Mouse (Mus musculus) Patski (cell line): ENCODE data around the gene Magi1. TPM values are rescaled to one million over a fixed set of nuclear protein-coding genes. Genes with fewer than 3 reads are reported as not detected.

Experiments used
- ATAC-seq: fragments of 100-300 bp; one replicate; pipeline ENCODE4 v1.8.0; 2021
- CTCF ChIA-PET: fragments of 350-600 bp; sonication (Branson Sonifier 250); formaldehyde crosslinking; loops from one replicate; lab custom pipeline; 2022; ENCODE audit warnings: inconsistent platforms; lab: Charles Lee
- POLR2A ChIA-PET: fragments of 350-600 bp; sonication (Branson Sonifier 250); formaldehyde crosslinking; loops from one replicate; lab custom pipeline; 2022; ENCODE audit warnings: antibody characterized with exemption, inconsistent platforms; lab: Charles Lee
- DNase-seq: peaks from one replicate; pipeline ENCODE4 v3.0.0-alpha.2; 2011; ENCODE audit warnings: low read depth, low spot score
- H3K27me3 ChIP-seq: fragments of 371-371 bp; one replicate; pipeline ENCODE4 v1.5.1; 2021
- CTCF ChIP-seq: fragments of 100-300 bp; IDR thresholded peaks from one replicate; pipeline ENCODE4 v1.5.1; 2021
- in situ Hi-C: fragments of 300-500 bp; cut with MboI; formaldehyde crosslinking; loops from 3 replicates; pipeline ENCODE4 v1.11.1; 2018; ENCODE audit warnings: low pct_unique_long_range_greater_than_20kb, mixed read lengths
- polyA plus RNA-seq: library from polyadenylated mRNA; unstranded; gene quantifications from one replicate; pipeline ENCODE4 v1.2.3, GENCODE M21; 2021

Magi1 gene
- polyA plus RNA-seq, 1 experiment from 2014 or later: 24.3 TPM

DNA sequence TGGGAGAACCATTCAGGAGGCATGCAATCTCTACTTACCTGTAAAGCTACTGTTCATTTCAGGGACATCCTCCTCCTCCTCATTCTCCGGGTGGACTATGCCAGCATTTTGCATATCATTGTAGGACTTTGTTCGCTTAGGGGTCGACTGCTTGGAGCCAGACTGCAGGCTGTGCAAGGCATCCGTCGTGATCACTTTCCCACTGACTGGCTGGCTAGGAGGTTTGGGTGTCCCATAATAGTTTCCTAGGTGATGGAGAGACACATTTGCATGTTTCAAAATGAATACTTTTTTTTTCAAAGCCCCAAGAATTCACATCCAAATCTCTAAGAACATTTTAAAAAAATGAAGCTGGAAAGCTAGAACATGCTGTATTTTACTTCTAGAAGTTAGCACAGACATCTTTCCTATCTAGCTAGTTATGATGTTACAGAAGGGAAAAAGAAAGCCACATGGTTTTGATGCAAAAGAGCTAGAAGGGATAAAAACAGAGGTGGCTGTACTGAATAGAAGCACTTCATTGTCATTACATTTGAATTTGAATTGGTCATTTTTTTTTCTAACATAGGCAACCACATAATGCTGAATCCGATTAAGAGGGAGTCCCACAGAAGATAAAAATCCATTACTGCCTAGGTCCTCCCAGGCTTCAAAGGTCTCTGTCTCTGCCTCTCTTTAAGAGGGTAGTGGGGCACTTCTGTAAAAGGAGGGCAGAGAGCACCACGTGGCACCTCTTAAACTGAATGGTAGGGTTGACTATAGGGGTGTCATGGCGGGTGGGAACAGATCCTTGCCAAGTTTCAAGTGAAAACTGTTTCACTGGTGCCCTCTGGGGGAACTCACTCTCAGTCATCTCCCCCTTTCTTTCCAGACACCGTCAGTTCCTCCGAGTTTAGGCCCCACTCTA is 491.2 kb downstream of the Magi1 start:
- POLR2A ChIA-PET: no interaction called here
- ATAC-seq: no peak
- in situ Hi-C loops: no loop called here

DNA sequence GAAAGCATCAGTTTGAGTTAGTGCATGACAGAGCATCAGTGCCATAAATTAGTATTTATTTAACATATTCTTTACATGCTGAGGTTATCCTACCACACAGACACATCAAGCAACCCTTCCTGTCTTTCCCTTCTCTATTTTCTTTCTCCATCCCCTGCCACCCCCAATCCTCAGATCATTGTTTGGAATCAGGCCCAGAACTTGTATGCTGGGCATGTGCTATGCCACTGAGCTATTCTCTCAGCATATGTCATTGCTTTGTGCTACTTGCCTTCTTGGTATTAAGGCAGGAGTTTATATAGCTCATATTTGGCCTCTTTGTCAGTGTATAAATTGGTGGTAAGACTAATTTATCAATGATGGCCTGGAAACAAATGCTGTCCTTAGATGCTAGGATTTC is 494.0 kb downstream of the Magi1 start:
- CTCF ChIA-PET: no interaction called here
- ATAC-seq: no peak
- in situ Hi-C loops: no loop called here
- DNase-seq: no peak
- POLR2A ChIA-PET: no interaction called here
- TF ChIP-seq CTCF: no peak
- H3K27me3 ChIP-seq: no peaks in the 10 kb centered on the region

More for the DNA sequence above, 491.2 kb downstream of the Magi1 start:
- CTCF ChIA-PET: no interaction called here
- no peaks in the 10 kb centered on the region for H3K27me3 ChIP-seq
- no peak for TF ChIP-seq CTCF
- DNase-seq: no peak

DNA sequence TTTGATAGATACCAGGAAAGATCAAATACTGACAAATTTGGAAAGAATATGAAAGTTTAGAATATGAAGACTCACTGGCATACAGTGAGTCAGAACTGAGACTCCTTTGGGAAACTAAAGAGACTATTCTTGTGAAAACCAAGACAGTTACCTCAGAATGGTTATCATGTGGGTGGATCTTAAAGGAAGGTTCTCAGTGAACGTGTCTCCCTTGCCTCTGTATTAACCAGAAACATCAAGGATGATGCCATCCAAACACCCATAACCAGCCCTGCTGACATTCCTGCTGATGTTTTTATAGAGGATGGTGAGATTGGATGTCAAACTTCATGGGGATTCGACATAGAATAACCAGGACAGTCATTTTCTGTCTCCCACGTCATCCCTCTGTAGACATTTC is 496.7 kb downstream of the Magi1 start:
- no peak for DNase-seq
- H3K27me3 ChIP-seq: no peaks in the 10 kb centered on the region
- no peak for TF ChIP-seq CTCF
- in situ Hi-C loops: no loop called here
- ATAC-seq: no peak
- CTCF ChIA-PET: no interaction called here
- POLR2A ChIA-PET: no interaction called here

DNA sequence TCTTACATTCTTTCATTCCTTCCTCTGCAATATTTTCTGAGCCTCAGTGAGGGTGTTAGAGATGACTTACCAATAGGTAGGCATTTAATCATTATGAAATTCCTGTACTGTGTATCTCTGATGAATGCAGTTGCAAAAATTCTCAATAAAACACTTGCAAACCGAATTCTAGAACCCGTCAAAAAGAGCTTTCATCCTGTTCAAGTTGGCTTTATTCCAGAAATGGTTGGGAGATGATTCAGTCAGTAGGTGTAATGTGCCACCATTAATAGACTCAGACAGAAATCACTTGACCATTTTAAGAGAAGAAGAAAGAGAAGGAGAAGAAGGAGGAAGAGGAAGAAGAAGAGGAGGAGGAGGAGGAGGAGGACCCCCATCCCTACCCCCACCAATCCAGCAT is 497.5 kb downstream of the Magi1 start:
- DNase-seq: peak; percentile 44
- TF ChIP-seq CTCF: no peak
- POLR2A ChIA-PET: interaction anchor here (0.6 kb wide), 1 partner anchor 116 kb away, joined by 3 read pairs; no protein-coding TSS in a partner anchor
- ATAC-seq: peak; percentile 31
- in situ Hi-C loops: no loop called here
- H3K27me3 ChIP-seq: no peaks in the 10 kb centered on the region
- CTCF ChIA-PET: interaction anchor here (0.7 kb wide), 1 partner anchor 17 kb away, joined by 3 read pairs; no protein-coding TSS in a partner anchor

DNA sequence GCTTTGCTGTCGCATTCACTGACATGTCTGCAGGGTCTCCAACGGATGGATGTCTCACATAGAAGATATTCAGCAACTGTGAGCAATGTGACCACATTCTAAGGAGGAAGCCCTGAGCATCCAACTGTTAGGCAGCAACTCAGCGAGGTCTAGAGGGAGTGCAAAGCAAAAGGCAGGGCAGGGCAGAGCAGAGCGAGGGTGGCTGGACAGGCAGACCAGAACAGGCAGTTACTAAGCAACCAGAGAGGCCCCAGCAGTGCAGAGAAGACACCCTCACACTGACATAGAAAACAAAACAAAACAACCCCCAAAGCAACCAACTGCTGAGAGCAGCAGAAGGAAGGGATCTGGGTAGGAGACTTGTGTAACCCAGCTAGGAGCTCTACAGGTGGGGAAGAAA is 512.6 kb downstream of the Magi1 start:
- CTCF ChIA-PET: no interaction called here
- POLR2A ChIA-PET: no interaction called here
- no peak for TF ChIP-seq CTCF
- H3K27me3 ChIP-seq: no peaks in the 10 kb centered on the region
- no peak for DNase-seq
- ATAC-seq: no peak
- in situ Hi-C loops: loop anchor here (25.0 kb wide), 1 partner anchor 691 kb away; no protein-coding TSS in a partner anchor

DNA sequence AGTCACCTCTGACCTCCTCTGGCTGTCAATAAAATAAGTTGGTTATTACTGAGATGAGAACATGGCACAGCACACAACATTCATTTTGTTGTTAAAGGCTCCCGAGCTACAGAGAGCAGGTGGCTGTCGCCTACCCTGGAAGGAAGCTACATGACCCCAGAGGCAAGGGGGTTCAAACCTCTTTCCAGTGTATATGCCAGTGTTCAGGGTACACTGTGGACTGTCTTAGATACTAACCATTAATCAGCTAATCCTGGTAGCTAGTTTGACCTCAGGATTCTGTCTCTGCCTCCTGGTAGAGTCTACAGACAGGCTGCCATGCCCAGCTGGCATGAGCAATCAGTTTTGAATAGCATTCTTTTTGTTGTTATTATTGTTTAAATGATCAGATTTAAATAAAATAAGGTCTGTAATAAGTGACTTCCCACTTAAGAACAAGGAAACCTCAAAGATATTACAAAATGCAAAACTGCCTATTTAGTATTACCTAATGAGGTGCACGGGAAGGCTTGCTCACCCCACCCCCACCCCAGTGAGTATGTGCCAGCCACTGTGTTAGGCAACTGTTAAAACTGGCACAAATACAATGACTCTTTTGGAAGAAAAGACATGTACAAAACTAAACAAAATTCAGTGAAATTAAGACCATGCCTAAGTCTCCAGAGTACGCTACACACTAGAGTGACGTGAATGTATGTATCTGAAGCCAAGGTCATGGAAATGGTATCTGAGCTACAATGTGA is 513.3 kb downstream of the Magi1 start:
- no peak for DNase-seq
- no peak for TF ChIP-seq CTCF
- no peaks in the 10 kb centered on the region for H3K27me3 ChIP-seq
- POLR2A ChIA-PET: no interaction called here
- CTCF ChIA-PET: no interaction called here
- in situ Hi-C loops: loop anchor here (25.0 kb wide), 1 partner anchor 692 kb away; no protein-coding TSS in a partner anchor
- ATAC-seq: no peak

DNA sequence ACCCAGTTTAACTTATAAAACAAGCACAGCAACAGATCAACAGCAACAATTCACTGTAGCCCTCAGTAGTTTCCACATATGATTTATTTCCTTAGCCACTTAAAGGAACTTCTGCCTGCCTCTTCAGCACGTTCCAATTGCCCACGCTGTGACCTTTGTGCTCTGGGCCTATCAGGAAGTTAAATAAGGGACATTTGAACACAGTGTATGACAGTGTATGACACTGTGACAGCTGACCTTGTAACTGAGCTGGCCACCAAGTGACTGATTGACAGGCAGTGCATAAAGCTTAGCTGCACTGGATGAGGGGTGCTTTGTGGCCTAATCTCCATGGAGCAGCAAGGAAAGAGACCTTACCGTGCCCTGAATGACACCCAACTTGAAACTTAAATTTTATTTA is 525.6 kb downstream of the Magi1 start:
- no peak for ATAC-seq
- CTCF ChIA-PET: interaction anchor here (0.9 to 1.4 kb wide), 8 partner anchors 9 to 296 kb away, joined by 3 to 9 read pairs (median 3); no protein-coding TSS in a partner anchor
- POLR2A ChIA-PET: no interaction called here
- no peak for DNase-seq
- H3K27me3 ChIP-seq: no peaks in the 10 kb centered on the region
- in situ Hi-C loops: loop anchor here (5.0 to 25.0 kb wide), 2 partner anchors 279 to 704 kb away; no protein-coding TSS in a partner anchor
- no peak for TF ChIP-seq CTCF

DNA sequence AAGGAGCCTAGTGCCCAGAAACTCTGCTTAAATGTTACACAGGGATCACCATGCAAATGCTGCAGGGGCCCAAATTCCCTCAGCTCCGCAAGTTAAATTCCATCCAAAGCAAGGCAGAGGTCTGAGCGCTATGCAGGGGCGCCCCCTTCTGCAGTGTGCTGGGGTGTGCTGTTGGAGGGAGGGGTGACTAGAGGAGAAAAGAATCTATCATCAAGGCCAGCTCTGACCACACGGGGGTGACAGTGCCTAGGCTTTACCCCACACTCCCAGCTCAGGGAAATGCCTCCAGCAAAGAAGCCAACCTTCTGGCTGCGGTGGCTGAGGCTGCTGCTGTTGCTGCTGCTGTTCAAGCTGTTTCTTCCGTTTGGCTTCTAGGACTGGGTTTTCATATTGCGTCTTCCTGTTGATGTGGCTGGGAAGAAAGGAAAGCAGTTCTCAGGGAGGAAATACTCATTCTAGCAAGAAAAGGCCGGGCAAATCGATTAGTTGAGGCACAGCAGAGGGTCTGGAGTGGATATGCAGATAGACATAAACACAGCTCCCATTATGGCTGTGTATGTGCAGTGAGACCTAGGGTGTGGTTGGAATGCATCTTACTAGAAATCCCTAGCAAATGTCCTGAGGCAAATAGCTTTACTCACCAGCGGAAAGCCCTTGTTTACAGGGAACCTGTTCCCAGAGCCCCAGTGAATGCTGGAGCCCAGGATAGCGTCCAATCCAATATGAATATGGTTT is 526.2 kb downstream of the Magi1 start:
- TF ChIP-seq CTCF: peak; percentile 95

DNA sequence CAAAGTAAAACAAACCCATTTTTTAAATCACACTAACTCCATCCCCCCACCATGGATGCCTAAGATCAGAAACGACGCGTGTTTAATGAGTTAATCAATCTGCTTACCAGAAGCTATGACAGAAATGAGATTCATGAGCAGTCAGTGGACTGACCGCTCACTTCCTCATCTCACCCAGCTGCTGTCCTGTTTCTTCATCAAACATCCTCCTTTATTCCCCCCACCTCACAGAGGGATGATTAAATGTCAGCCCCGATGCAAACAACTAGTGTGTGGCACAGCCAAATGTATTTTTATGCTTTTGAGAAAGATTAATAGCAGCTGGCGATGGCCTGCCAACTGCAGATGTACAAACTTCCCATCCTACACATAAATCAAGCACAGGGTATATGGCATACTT is 540.6 kb downstream of the Magi1 start:
- ChIA-PET POLR2A (no interaction called here), CTCF (interaction anchor here (1.1 kb wide), 1 partner anchor 10 kb away, joined by 3 read pairs; no protein-coding TSS in a partner anchor)
- H3K27me3 ChIP-seq: no peaks in the 10 kb centered on the region
- DNase-seq (no peak), ATAC-seq (no peak)
- no peak for TF ChIP-seq CTCF
- in situ Hi-C loops: no loop called here

More for the DNA sequence above, 526.2 kb downstream of the Magi1 start:
- ChIA-PET CTCF (interaction anchor here (0.9 to 1.4 kb wide), 9 partner anchors 8 to 296 kb away, joined by 3 to 9 read pairs (median 3); no protein-coding TSS in a partner anchor), POLR2A (interaction anchor here (0.7 kb wide), 1 partner anchor 20 kb away, joined by 4 read pairs; no protein-coding TSS in a partner anchor)
- in situ Hi-C loops: loop anchor here (5.0 to 25.0 kb wide), 2 partner anchors 280 to 705 kb away; no protein-coding TSS in a partner anchor
- peak; percentile 37 for DNase-seq
- ATAC-seq: peak; percentile 98
- no peaks in the 10 kb centered on the region for H3K27me3 ChIP-seq

DNA sequence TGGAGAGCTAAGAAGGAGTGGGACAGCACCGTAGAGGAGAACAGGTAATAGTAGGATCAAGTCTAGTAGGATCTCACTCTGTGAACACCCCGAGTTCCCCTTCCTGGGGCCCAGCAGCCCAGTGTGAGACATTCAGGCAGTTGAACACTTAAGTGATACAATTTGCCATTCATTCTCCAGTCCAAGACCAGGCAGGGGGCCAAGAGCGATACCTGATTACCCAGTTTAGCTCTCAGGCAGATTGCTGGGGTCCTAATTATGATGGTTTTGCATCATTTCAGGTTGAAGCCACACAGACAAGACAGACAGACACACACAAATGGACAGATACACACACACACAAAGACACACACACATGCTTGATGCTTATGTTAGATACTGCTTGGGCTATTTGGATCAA is 543.9 kb downstream of the Magi1 start:
- CTCF ChIA-PET: no interaction called here
- in situ Hi-C loops: no loop called here
- ATAC-seq (no peak), DNase-seq (no peak)
- no peak for TF ChIP-seq CTCF
- no peaks in the 10 kb centered on the region for H3K27me3 ChIP-seq
- POLR2A ChIA-PET: no interaction called here
